Mouse (Mus musculus) cerebellum, adult 2 months (tissue): ENCODE measurements around the gene Trim58.

ENCODE experiments used
- CTCF ChIP-seq: fragments of 200-500 bp; IDR thresholded peaks from 2 replicates; pipeline ENCODE4 v1.5.1; 2011; ENCODE audit warnings: low read depth, mild to moderate bottlenecking, control low read depth, low read length, moderate library complexity, borderline replicate concordance; ENCODE audit not compliant: insufficient read depth
- POLR2A ChIP-seq: fragments of 200-500 bp; IDR thresholded peaks from 2 replicates; pipeline ENCODE4 v1.6.1; 2011; ENCODE audit warnings: low read length, control low read depth, borderline replicate concordance; ENCODE audit not compliant: insufficient read depth

- TF ChIP-seq CTCF: no peak
- TF ChIP-seq POLR2A: no peak
Measured at GRCm38 (mm10) chr11:58630401-58630800, 9.9 kb upstream of the Trim58 start, which contains the start of gene Olfr323.
